Mouse (Mus musculus): ENCODE measurements around the gene Lpin2. TPM values are rescaled to one million over a fixed set of nuclear protein-coding genes. Genes with fewer than 3 reads are reported as not detected.

Gene Lpin2
- polyA plus RNA-seq (2015; fragmentation: Nextera tagmentation; extraction: Ambion mirVana), result 35.9 and 38.4 TPM in 2 replicates

DNA sequence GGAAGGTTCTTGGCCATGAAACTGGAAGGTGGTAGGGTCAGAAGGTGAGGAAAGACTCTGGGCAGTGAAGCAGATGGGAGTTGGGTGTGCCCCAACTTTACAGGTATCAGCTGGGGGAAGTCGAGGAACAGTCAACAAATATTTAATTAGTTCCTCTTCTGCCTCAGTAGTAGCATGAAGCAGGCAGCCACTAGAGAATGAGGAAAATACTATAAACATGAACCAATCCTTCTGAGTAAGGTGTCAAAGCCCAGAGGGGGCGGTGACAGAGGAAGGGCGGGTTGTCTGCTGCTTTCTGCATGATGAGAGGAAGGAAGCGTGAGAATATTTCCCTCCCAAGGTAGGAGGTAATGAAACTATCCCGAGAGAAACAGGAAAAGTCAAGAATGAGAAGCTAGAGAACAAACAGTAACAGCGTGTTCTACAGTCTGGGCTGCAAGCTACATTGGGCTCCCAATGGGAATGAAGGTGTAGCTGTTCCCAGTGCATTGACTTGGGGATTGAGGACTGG, at the start of gene Lpin2:
TSS of gene Lpin2 (plus strand) at position 350 of the 511 bp plus-strand sequence.
- Histone ChIP-seq H3K9ac (replicated peaks) (peak within 1 kb of the TSS; percentile 66), H3K27ac (replicated peaks) (peak within 1 kb of the TSS; percentile 90), H3K36me3 (no peaks in the 10 kb centered on the region), H3K4me1 (peaks cover 25% of the 10 kb centered on the region), H3K4me2 (replicated peaks) (peak within 1 kb of the TSS; percentile 95), H3K4me3 (peak within 1 kb of the TSS; percentile 57), H3K9me3 (no peaks in the 10 kb centered on the region), H3K27me3 (no peaks in the 10 kb centered on the region)
- no peak for ATAC-seq (replicated peaks)
- WGBS, result 20% methylated on average over 6 of the region's 6 CpGs

GRCm38 (mm10) chr17:71132856-71133439, 49.4 kb upstream of the Lpin2 start:
- Histone ChIP-seq H3K9me3 (no peaks in the 10 kb centered on the region), H3K4me1 (no peaks in the 10 kb centered on the region), H3K27ac (replicated peaks) (no peak overlapping the region), H3K9ac (replicated peaks) (no peak overlapping the region), H3K4me3 (no peak overlapping the region), H3K4me2 (replicated peaks) (no peak overlapping the region), H3K36me3 (no peaks in the 10 kb centered on the region), H3K27me3 (no peaks in the 10 kb centered on the region)
- WGBS, result 91% methylated on average over 11 of the region's 11 CpGs
- ATAC-seq (replicated peaks), result no peak

DNA sequence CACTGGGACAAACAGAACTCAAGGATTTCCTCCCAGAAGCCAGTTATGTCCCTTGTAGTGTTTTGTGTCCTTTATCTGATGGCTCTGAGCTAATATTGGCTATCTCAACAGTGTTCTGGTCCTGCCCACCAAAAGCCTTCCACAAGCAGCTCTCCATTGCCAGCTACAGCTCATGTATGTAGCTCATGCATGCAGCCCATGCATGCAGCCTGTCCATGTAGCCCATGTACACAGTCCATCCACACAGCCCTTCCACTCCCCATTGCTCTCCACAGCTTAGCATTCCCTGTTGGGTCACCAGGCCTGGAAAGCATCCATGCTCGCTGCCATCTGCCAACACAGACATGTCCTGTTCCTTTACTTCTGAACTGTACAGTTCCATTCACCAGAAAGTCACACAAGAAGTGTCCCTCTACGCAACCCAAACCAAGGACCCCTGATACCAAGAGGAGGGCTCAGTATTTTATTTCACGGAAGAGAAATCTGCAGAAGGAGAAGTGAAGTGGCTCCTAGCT, 47.9 kb upstream of the Lpin2 start:
- Histone ChIP-seq H3K4me3 (no peak overlapping the region), H3K4me2 (replicated peaks) (no peak overlapping the region), H3K9me3 (no peaks in the 10 kb centered on the region), H3K27ac (replicated peaks) (no peak overlapping the region), H3K9ac (replicated peaks) (no peak overlapping the region), H3K36me3 (no peaks in the 10 kb centered on the region), H3K27me3 (no peaks in the 10 kb centered on the region), H3K4me1 (no peaks in the 10 kb centered on the region)
- WGBS, result 94% methylated on average over 3 of the region's 3 CpGs
- no peak for ATAC-seq (replicated peaks)

DNA sequence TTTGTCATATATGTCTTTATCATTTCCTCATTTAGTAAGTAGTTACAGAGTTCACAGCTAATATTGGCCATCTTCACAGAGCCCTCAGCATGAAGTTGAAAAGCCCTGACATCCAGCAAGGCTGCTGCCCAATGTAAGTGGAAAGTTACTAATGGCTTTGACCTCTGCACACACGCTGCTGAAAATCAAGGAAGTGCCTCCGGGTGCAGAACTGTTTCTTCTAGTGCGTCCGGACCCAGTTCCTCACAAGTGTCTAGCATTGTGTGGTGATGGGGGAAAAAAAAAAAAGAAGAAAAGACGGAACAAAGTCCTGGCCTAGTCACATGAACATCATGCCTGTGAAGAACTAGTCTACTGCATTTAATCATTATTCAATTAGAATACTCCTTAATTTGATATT, 47.3 kb upstream of the Lpin2 start:
- H3K9me3 ChIP-seq, result no peaks in the 10 kb centered on the region
- ATAC-seq (replicated peaks), result no peak
- no peaks in the 10 kb centered on the region for H3K4me1 ChIP-seq
- H3K9ac ChIP-seq (replicated peaks), result no peak overlapping the region
- no peak overlapping the region for H3K4me3 ChIP-seq
- WGBS, result 79% methylated on average over 5 of the region's 5 CpGs
- no peaks in the 10 kb centered on the region for H3K27me3 ChIP-seq
- no peaks in the 10 kb centered on the region for H3K36me3 ChIP-seq
- H3K27ac ChIP-seq (replicated peaks), result no peak overlapping the region
- no peak overlapping the region for H3K4me2 ChIP-seq (replicated peaks)

DNA sequence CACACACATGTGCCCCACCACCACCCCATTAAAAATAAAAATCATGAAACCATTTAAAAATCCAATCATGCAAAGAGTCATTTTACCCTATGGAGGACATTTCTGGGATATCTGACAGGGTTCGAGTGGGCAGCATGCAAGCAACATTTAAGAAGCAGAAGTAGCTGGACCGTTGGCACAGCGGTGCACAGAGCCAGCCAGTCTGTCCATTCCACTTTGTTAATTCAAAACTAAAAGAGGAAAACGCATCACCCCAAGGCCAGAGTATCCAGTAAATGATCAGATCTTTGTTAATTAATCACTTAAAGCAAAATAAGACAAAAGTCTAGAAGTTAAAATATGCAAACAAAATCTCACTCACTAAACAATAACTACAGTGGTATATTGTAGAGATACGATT, 46.5 kb upstream of the Lpin2 start:
- no peak overlapping the region for H3K9ac ChIP-seq (replicated peaks)
- H3K36me3 ChIP-seq, result no peaks in the 10 kb centered on the region
- H3K4me1 ChIP-seq, result no peaks in the 10 kb centered on the region
- H3K9me3 ChIP-seq, result no peaks in the 10 kb centered on the region
- H3K27ac ChIP-seq (replicated peaks), result no peak overlapping the region
- no peak for ATAC-seq (replicated peaks)
- no peak overlapping the region for H3K4me3 ChIP-seq
- WGBS, result 86% methylated on average over 5 of the region's 5 CpGs
- H3K4me2 ChIP-seq (replicated peaks), result no peak overlapping the region
- no peaks in the 10 kb centered on the region for H3K27me3 ChIP-seq

- Histone ChIP-seq H3K9ac (replicated peaks) (no peak overlapping the region), H3K4me1 (no peaks in the 10 kb centered on the region), H3K4me3 (no peak overlapping the region), H3K36me3 (no peaks in the 10 kb centered on the region), H3K27me3 (no peaks in the 10 kb centered on the region), H3K9me3 (no peaks in the 10 kb centered on the region), H3K27ac (replicated peaks) (no peak overlapping the region), H3K4me2 (replicated peaks) (no peak overlapping the region)
- WGBS, result 90% methylated on average over 16 of the region's 16 CpGs
- ATAC-seq (replicated peaks), result no peak
Observed at GRCm38 (mm10) chr17:71136384-71137333, 45.7 kb upstream of the Lpin2 start.

- H3K9ac ChIP-seq (replicated peaks), result no peak overlapping the region
- H3K4me3 ChIP-seq, result no peak overlapping the region
- no peak overlapping the region for H3K27ac ChIP-seq (replicated peaks)
- 92% methylated on average over 2 of the region's 2 CpGs for WGBS
- no peak overlapping the region for H3K4me2 ChIP-seq (replicated peaks)
- no peaks in the 10 kb centered on the region for H3K4me1 ChIP-seq
- no peaks in the 10 kb centered on the region for H3K36me3 ChIP-seq
- H3K27me3 ChIP-seq, result no peaks in the 10 kb centered on the region
- H3K9me3 ChIP-seq, result no peaks in the 10 kb centered on the region
- no peak for ATAC-seq (replicated peaks)
Observed at GRCm38 (mm10) chr17:71137334-71137721, 45.0 kb upstream of the Lpin2 start.

DNA sequence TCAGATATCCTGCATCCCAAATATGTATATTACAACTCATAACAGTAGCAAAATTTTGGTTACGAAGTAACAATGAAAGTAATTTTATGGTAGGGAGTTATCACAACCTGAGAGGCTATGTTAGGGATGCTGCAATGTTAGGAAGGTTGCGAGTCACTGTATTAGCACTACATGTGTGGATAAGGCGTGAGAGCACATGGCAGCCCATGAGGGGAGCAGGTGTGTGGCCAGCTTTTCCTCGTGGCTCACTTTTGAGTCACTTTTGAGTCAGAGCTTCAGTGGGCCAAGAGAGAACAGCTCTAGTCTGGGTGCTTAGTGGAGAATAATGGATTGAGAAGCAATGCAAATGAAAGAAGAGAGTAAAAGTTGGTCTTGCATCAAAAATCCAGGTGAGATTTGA, 40.3 kb upstream of the Lpin2 start:
- H3K9me3 ChIP-seq, result no peaks in the 10 kb centered on the region
- ATAC-seq (replicated peaks), result no peak
- H3K36me3 ChIP-seq, result no peaks in the 10 kb centered on the region
- no peaks in the 10 kb centered on the region for H3K27me3 ChIP-seq
- no peaks in the 10 kb centered on the region for H3K4me1 ChIP-seq
- H3K4me2 ChIP-seq (replicated peaks), result no peak overlapping the region
- H3K27ac ChIP-seq (replicated peaks), result no peak overlapping the region
- no peak overlapping the region for H3K9ac ChIP-seq (replicated peaks)
- WGBS, result 75% methylated on average over 4 of the region's 4 CpGs
- H3K4me3 ChIP-seq, result no peak overlapping the region

DNA sequence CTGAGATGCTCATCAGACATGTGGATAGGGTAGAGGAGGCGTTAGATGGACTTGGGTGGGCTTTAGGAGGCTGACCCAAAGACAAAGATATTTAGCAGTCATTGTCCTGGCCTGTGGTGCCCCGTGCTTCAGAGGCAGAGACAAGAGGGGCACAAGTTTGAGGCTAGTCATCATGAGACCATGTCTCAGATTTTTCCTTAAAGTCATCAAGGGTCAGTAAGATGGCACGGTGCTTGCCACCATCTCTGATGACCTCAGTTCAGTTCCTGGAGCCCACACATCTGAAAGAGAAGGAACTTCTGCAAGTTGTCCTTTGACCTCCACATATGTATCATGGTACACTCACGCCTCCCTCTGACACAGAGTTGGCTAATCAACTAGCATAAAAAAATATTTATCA, 39.2 kb upstream of the Lpin2 start:
- H3K27me3 ChIP-seq, result no peaks in the 10 kb centered on the region
- no peak overlapping the region for H3K4me3 ChIP-seq
- H3K9ac ChIP-seq (replicated peaks), result no peak overlapping the region
- no peaks in the 10 kb centered on the region for H3K36me3 ChIP-seq
- no peaks in the 10 kb centered on the region for H3K4me1 ChIP-seq
- no peak overlapping the region for H3K27ac ChIP-seq (replicated peaks)
- 90% methylated on average over 4 of the region's 4 CpGs for WGBS
- H3K9me3 ChIP-seq, result no peaks in the 10 kb centered on the region
- H3K4me2 ChIP-seq (replicated peaks), result no peak overlapping the region
- ATAC-seq (replicated peaks), result no peak

DNA sequence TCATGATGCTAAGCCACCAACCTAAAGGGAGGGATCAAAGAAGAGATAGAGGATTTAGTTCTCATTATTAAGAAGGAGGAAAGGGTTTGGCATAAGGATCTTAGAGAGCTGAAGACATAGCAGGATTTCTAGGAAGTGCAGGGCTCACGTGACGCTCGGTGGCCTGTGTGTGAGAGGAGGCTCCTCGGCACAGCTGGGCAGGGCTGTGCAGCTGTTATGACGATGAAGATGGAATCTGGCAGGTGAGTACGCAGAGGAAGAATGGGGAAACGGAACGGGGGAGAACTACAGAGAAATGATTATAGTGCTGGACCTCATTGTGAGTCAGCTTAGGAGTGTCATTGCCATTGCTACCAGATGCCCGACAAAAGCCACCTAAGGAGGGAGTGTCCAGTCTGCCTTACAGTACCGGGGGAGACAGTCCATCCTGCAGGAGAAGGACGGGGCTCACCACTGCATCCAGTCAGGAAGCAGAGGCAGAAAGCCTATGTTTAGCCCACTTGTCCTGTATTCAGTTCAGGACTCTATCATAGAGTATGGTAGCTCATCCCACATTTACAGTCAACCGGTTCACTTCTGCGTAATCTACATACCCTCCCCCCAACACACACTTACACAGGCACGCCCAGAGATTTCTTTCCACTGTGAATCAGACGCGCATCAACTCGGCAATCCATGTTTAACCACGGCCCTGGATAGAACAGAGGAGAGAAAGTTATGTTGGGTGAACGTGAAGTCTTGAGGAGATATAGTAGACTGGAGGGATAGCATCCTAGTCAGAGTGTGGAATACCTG, 37.8 kb upstream of the Lpin2 start:
- no peak overlapping the region for H3K27ac ChIP-seq (replicated peaks)
- ATAC-seq (replicated peaks), result no peak
- no peaks in the 10 kb centered on the region for H3K4me1 ChIP-seq
- no peak overlapping the region for H3K4me2 ChIP-seq (replicated peaks)
- H3K27me3 ChIP-seq, result no peaks in the 10 kb centered on the region
- H3K9me3 ChIP-seq, result no peaks in the 10 kb centered on the region
- no peak overlapping the region for H3K9ac ChIP-seq (replicated peaks)
- 88% methylated on average over 19 of the region's 19 CpGs for WGBS
- no peak overlapping the region for H3K4me3 ChIP-seq
- no peaks in the 10 kb centered on the region for H3K36me3 ChIP-seq

- WGBS, result 100% methylated on average over 1 of the region's 1 CpGs
- no peak overlapping the region for H3K9ac ChIP-seq (replicated peaks)
Observed at GRCm38 (mm10) chr17:71145248-71145961, 37.0 kb upstream of the Lpin2 start.

More at GRCm38 (mm10) chr17:71145248-71145961, 37.0 kb upstream of the Lpin2 start:
- no peak overlapping the region for H3K4me2 ChIP-seq (replicated peaks)
- no peak overlapping the region for H3K27ac ChIP-seq (replicated peaks)
- H3K4me3 ChIP-seq, result no peak overlapping the region
- no peaks in the 10 kb centered on the region for H3K4me1 ChIP-seq
- ATAC-seq (replicated peaks), result no peak
- H3K36me3 ChIP-seq, result no peaks in the 10 kb centered on the region
- no peaks in the 10 kb centered on the region for H3K9me3 ChIP-seq
- H3K27me3 ChIP-seq, result no peaks in the 10 kb centered on the region

Measured in forebrain, embryonic 15.5 days (tissue).